Mouse (Mus musculus) inflammation-experienced regulatory T-cells, adult 16 weeks (primary cell): ENCODE measurements around the gene Trak2. TPM values are rescaled to one million over a fixed set of nuclear protein-coding genes. Genes with fewer than 3 reads are reported as not detected.

Experiments used
- polyA plus RNA-seq: library from polyadenylated mRNA; unstranded; fragments of 100-300 nt; shearing (Covaris generic); gene quantifications from one replicate; pipeline ENCODE4 v1.2.1, GENCODE M21; 2017

Trak2 gene
- polyA plus RNA-seq: 44.4 TPM

DNA sequence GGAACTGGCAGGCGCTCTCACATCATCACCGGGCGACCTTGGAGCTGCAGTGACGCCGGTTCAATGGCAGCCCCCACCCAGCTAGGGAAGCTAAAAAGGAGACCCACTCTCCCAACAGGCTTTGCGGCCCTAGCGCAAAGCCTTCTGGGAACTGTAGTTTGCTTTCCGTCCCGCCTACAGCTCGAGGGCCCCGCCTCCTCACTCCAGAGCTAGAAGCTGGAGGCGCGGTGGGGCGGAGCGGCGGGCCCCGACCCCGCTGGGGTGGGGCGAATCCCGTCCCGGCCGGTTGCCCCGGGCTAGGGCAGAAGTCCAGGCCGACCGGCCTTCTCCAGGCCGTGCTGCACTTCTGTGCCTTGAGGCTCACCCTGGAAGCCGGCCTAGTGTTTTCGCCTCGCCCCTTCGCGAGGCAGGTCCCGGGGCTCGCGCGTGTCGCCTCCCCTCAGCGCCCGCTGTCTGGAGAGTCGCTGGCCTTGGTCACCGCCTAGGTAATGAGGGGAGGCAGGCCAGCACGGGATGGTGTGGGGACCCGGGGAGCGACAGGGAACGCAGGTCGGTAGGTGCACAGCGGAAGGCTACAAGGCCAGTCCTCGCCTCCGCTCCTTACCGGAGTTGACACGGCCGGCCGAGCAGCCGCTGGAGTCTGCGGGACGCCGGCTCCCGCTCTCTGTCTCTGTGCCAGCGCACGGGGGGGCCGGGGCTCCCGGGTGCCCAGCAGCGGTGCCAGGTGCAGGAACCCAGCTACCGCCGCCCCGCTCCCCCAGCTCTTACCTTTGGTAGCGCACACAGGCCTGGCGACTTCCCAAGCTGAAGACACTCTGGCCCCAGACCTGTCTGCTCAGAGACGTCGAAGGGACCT lies at the start of gene Trak2, which contains the start of gene Stradb:
Trak2 (minus strand) TSS at position 65 of the 856 bp plus-strand sequence.
Stradb (plus strand) TSS at position 157 of the 856 bp plus-strand sequence.

Other genes with a start within 250 kb of the Trak2 start
- 280 TPM for gene Casp8, start 178.1 kb downstream of the Trak2 start, polyA plus RNA-seq
- 31.0 TPM for gene Stradb, start 92 bp upstream of the Trak2 start, polyA plus RNA-seq
- not detected for gene C2cd6, start 121.5 kb upstream of the Trak2 start, polyA plus RNA-seq
- 13.2 TPM for gene Tmem237, start 147.0 kb upstream of the Trak2 start, polyA plus RNA-seq
- gene Mpp4, start 190.0 kb upstream of the Trak2 start, polyA plus RNA-seq: not detected